Mouse (Mus musculus): ENCODE data around the gene Olfr1322.

The Olfr1322 gene

GRCm38 (mm10) chrX:49891383-49891782 is at the start of gene Olfr1322:
Gene Olfr1322, minus strand, starts transcription at chrX:49891483.
- ATAC-seq (ENCODE audit: low TSS enrichment) = no peak

GRCm38 (mm10) chrX:49877651-49878349 is 13.5 kb downstream of the Olfr1322 start:
- no peak for ATAC-seq (ENCODE audit: low TSS enrichment)

Measured in frontal cortex, adult (tissue).